Mouse (Mus musculus) kidney, postnatal 10 days (tissue): ENCODE results near the gene Tmem114.

Experiments used
- DNase-seq: peaks from one replicate; pipeline ENCODE4 v3.0.0; 2021; ENCODE audit warnings: mixed read lengths

The Tmem114 gene

DNA sequence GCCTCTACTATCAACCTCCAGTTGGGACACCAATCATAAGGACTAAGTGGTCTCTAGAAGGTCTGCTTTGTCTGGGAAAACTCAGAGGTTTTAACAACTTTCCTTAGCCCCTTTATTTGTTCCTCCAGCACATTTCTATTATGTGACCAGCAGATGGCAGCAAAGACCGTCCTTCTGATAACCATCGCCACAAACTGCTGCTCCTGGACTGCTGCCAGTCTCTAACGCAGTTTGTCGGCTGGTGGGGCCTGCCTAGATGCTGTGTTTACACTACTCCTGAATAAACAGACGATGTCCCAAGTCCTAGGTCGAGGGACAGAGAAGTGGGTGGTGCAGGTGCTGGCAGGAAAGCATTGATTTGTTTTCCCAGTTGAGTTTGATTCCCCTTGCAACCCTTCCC is 18.2 kb downstream of the Tmem114 start:
- DNase-seq: peak; percentile 86

DNA sequence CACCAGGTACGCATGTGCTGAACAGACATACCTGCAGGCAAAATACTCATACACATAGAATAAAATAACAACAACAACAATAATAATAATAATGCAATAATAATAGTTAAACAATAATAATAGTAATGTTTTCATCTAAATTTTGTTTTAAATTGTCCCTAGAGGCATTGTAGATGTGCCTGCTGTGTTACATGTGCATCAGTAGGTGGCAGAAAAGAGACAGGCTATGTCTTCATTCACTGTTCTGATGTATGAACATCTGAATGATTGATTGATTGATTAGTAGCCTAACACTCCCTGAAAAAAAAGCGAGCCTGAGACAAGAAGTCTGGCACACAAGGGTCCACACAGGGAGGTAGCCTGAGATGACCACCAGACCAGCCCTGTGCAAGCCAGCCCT is 22.3 kb downstream of the Tmem114 start:
- DNase-seq: no peak

GRCm38 (mm10) chr16:8401171-8401955 is 23.6 kb downstream of the Tmem114 start:
- DNase-seq: peak; percentile 28

DNA sequence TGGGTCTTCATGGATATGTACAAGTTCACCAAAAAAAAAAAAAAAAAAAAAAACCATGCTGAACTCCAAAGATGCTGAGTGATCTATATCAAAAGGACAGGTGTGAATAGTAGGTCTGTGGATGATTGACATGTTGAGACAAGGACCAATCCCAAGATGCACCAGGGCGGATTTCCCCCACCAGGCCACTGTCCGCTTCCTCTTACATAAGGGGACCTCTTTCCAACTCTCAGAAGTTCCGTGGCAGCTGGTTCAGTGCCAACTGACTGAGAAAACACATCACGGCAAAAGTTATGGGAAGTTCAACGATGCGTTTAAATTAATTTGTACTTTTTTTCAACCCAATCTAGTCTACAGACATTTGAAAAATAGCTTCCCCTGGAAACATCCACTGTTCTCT is 25.1 kb downstream of the Tmem114 start:
- DNase-seq: peak; percentile 42

- DNase-seq: no peak
Measured at GRCm38 (mm10) chr16:8394946-8395345, 30.0 kb downstream of the Tmem114 start.

GRCm38 (mm10) chr16:8388491-8388890 is 36.4 kb downstream of the Tmem114 start:
- no peak for DNase-seq

DNA sequence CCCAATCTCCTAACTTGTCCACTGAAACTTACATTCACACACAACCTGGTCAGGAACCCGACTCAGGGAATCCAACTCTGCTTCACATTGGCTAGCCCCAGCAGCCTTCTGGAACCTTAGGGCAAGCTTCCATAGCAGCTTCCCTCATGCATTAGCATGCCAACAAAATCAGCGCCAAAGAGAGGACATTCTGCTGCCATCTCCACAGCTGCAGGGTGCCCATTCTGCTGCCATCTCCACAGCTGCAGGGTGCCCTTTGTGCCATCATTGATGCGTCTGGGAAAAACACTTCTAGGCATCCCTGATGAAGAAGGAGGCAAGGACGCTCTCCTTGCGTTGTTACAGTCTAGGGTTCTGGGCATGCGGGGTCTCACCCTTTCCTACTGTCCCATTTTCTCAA is 38.5 kb downstream of the Tmem114 start:
- DNase-seq: no peak

- no peak for DNase-seq
Measured at GRCm38 (mm10) chr16:8385679-8386078, 39.3 kb downstream of the Tmem114 start.

DNA sequence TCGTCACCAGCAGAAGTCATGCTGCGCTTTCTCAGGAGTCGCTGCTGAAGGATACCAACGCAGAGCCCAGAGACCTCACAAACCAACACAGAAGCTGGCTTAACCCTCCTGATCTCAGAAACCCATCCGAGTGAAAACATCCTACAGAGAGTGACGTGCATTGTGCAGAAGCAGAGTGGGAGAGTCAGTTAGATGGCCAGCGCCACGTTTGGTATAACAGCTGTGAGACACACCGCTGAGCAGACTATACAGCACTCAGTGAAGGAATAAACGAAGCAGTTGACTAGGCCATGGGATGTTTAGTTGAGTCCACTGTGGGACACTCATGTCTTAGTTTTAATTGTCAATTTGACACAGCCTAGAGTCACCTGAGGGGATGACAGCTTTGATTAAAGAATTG is 40.2 kb downstream of the Tmem114 start:
- no peak for DNase-seq

DNA sequence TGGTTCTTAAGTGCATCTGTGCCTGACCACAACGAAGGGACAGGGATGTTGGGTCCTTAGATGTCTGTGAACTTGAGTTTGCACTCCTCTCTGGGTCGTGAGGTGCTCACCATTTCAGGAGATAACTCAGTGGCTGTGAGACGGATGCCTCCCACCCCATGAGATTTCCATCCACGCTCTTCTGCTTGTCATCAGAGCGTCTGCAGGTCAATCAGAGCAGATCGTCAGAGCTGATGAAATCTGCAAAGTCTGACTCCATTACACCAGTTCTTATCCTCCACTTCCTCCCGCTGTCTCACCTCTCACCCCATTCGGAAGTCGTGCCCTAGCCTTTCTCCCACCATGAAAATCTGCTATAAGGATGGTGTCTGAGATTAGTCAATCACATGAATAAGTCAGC is 41.5 kb downstream of the Tmem114 start:
- DNase-seq: no peak

- no peak for DNase-seq
Measured at GRCm38 (mm10) chr16:8363066-8363465, 61.9 kb downstream of the Tmem114 start.
